Mouse (Mus musculus) frontal cortex, adult (tissue): ENCODE data around the gene Gm20388.
A peak's percentile ranks its signal among the peaks of the same experiment; 100 is the strongest.

Experiments used
- ATAC-seq: cut with Nextera tagmentation; 2 replicates; pipeline ENCODE4 v1.9.2; 2017; ENCODE audit warnings: mild to moderate bottlenecking, moderate library complexity, mixed read lengths; ENCODE audit not compliant: low TSS enrichment

Gm20388 gene

DNA sequence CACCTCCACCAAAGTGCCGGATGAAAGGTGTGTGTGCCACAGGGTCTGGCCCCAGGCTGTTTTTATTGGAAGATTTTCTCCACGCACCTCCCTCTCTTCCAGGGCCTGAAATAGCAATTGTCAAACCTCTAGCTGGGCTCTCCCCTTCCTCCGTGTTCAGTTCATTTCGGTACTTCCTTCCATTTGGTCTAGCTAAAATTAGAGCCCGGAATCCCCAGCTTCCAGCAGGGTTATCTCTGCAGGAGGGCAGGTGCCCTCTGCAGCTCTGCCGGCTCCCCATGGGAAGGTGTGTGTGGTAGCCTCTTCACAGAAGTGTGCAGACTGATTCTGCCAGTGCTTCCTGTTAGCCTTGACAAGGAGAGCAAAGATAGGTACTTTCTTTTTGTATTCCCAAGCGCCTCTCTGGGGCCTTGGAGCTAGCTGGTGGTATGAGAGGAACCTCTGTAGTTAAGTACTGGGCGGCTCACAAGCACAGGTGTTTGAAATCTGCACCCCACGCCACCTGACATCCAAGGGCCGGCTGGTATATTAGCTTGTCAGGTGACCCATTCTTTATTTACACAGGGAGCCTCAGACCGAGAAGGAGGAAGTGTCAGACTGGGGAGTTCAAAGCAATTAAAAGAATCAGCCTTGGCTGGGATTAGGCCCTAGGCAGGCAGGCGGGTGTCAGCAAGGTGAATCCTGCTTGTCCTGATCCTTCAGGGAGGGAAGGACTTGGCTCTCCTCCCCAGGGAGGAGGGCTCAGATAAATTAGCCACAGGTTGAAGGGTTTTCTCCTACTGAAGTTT is 579.9 kb downstream of the Gm20388 start:
- ATAC-seq = no peak

GRCm38 (mm10) chr8:120491166-120491793 is 580.6 kb downstream of the Gm20388 start:
- ATAC-seq = no peak

DNA sequence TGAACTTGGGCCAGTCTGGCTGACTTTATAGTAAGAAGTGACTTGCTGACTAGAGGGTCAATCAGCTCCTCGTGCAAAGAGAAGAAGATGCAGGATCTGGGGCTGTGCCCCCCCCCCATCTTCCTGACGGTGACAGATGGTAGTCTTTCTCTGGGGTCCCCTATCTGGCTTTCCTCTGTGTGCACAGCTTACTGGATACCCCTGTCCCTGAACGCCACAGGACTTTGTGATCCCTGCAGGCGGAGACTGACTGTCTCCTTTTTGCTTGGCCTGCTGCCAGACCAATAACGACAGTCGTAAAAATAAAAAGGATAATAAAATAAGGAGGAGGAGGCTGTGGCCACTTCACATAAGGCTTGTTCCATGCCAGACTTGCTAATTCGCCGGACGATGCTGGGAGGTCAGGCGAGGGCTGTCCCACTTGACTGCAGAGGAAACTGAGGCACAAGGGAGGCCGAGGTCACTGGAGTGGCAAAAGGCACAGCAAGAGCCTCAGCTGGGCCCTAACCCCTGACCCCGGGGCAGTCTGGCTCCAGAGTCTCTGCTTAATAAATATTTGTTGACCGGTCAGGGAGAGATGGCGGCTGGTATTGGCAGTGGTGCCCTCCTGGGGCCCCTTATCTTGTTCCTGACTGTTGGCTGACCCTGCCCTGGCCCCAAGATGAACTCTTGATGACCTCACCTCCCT is 581.7 kb downstream of the Gm20388 start:
- ATAC-seq = no peak

DNA sequence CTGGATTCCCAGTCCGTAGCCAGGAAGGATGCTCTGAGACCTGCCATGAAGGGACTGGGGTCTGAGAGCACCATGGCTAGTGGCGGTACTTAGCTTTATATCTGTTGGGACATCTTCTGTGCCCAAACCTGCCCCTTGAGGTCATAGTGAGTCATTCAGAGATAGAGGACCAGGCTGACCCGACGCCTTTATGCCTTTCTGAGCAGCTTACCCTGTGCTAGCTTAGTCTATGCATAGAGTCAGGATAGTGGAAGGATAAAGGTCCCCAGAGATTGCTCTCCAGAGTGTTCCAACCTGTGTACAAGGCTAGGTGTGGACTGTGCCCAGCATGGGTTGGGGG is 582.2 kb downstream of the Gm20388 start:
- ATAC-seq = no peak

DNA sequence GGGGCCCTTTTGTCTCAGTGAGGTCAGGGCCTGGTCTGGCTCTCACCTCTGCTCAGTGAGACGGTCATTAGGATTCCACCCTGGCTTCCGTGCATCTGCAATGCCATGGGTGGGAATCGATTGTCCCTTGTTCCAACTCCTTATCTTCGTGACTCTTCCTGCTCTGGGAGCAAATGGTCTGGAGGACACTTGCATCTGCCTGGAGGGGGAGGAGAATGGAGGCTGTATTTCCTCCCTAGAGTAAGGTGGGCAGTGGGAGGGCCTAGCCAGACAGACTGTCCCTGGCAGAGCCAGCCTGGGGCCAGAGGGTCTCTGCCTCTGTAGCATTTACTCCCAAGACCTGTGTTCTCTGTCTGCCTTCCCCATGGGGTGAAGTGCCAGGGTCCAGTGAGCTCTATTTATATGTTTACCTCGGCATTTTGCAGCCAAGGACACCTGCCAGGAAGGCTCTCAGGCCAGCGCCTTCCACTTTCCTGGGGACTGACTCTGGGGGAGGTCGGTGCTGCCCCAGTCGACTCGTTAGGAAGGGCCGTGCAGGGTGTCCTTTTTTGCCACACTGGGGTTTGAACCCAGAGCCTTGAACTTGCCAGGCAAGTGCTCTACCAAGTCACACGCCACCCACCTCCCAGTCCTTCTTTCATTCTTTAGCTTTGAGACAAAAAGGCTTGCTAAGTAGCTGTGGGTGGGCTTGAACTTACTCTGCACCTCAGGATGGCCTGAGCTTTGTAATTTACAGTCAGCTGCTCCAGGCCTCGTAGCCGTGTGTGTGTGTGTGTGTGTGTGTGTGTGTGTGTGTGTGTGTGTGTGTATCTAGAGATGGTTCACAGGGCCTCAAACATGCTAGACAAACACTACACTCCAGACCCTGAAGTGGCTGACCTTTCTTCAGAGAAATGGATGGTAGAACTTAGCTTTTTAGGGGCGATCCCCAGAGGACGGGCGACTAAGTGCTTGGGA is 583.1 kb downstream of the Gm20388 start:
- no peak for ATAC-seq

DNA sequence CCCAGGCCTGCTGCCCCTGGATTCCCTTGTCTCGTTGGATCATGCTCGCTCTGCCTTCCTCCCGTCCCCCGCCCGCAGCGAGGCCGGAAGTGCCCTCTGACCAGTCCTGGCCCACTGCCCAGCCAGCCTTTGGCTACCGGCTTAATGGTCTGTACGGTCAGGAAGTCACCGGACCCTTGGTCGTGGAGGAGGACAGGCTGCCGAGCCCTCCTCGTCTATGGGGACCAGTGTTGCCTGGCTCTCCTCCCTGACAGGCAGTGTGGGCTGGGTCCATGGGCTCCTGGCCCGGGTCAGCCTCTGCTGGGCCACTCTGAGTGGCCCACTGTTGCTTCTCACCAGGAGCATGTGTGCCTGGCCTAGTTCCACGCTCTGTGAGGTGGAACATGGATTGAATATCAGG is 584.3 kb downstream of the Gm20388 start:
- no peak for ATAC-seq

DNA sequence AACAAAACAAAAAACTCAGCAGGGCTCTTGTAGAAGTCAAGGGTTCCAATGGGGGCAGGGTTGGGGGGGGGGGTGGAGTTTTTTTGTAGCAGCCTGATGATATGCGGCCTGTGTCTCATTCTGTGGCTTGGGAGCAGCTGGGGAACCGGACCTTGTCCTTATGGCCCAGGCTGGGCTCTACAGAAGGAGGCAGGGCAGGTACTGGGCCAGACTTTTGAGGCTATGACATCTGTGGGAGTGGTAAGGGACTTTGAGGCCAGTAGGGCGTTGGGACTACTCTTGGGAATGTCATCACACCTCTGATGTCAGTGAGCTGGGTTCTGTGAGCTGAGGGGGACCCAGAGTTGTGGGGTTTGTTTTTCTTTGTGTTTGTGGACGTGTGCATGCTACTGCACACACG is 584.8 kb downstream of the Gm20388 start:
- ATAC-seq = no peak

GRCm38 (mm10) chr8:120496478-120496877 is 585.8 kb downstream of the Gm20388 start:
- ATAC-seq = no peak

- no peak for ATAC-seq
Observed at GRCm38 (mm10) chr8:120497503-120497946, 586.9 kb downstream of the Gm20388 start.

DNA sequence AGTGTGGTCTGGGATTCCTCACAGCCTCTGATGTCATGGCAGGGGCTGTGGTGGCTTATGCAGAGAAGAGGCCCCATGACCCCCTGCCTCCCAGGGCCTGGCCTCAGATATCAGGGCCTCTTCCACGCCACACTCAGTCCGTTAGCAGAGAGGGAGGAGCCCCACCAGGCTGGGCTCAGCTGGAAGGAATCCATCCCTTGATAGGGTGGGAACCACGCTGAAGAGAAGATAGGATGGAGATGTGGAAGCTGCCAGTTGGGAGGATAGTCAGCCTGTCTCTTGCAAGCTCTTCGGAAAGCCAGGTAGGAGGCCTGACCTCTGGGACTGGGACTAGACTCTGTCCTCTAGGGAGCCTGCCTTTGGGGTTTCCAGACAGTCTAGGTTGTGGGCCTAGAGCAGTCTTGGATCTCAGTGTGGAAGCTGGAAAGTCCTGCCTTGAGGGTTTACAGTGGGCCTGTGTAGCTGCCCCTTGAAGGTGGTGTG is 587.7 kb downstream of the Gm20388 start:
- no peak for ATAC-seq

DNA sequence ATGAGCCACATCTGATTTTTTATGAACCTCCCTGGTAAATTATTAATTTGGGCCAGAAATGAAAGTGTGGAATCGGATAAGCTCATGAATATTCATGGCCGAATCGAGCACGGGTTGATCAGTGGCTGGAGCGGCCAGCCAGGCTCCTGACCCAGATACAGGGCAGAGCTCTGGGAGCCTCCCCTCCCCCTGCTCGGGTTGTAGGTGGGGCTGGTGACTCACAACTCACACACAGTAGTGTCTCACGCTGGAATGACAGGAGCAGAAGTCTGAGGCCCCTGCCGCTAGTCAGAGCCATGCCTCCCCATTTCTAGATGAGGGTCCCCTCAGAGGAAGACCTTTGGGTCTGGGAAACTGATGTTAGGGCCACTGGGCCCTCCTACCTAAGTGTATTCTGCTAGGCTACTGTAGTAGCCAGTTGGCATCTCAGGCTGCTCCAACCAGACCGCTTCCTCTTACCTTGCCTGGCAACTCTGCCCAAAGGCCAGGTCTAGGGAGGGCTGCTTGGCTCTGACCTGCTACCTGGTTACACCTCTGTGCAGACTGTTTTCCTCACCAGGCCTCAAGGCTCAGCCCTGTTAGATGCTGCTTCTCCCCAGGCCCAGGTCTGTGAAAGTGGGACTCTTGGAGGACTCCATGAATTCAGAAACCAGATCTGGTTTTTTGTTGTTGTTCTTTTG is 588.4 kb downstream of the Gm20388 start:
- ATAC-seq = peak; percentile 66

- ATAC-seq = no peak
Observed at GRCm38 (mm10) chr8:120500701-120501261, 590.1 kb downstream of the Gm20388 start.

- no peak for ATAC-seq
Observed at GRCm38 (mm10) chr8:120501426-120501825, 590.8 kb downstream of the Gm20388 start.

GRCm38 (mm10) chr8:120502428-120502827 is 591.8 kb downstream of the Gm20388 start:
- ATAC-seq = no peak

- ATAC-seq = peak; percentile 26; the same call in 1 of the 2 replicates
Observed at GRCm38 (mm10) chr8:120504251-120505081, 593.8 kb downstream of the Gm20388 start.

GRCm38 (mm10) chr8:120505082-120505511 is 594.5 kb downstream of the Gm20388 start:
- ATAC-seq = no peak

DNA sequence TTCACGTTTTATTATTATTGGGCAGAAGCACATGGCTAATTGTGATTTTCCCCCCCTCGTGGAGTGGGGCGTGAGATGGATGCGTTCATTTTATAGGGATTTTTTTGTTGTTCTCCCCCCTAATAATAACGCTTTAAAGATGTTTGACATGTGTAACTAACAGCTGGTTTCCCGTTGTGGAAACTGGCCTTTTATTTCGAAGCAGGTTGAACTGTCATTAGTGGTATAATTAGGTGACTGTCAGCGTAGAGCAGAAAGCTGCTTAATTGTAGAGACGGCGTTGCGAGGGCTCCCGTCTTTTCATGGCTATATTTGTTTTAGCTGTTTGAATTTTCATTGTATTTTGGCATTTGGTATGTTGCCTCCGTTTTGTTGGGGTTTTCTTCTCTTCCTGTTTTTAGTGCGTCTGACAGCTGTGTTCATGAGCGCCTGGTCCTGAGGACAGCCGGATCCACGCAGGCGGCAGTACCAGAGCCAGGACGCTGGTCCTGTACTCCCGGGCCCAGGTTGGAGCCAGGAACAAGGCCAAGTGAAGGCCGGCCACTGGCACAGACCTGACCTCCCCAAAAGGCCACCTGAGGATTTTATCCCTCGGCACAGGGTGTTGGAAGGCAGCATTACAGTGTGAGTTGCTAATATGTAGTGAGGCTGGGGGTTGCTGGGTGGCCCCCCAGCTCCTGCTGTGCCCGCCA is 595.1 kb downstream of the Gm20388 start:
- no peak for ATAC-seq

GRCm38 (mm10) chr8:120506562-120506961 is 595.9 kb downstream of the Gm20388 start:
- ATAC-seq = no peak

GRCm38 (mm10) chr8:120507290-120507689 is 596.6 kb downstream of the Gm20388 start:
- ATAC-seq = no peak
